Mouse (Mus musculus) hindbrain, embryonic 10.5 days (tissue): ENCODE measurements around the gene Foxn1. TPM values are rescaled to one million over a fixed set of nuclear protein-coding genes. Genes with fewer than 3 reads are reported as not detected.

Experiments used
- DNase-seq: peaks from one replicate; pipeline ENCODE4 v3.0.0-alpha.2; 2017; ENCODE audit warnings: low spot score
- H3K27ac ChIP-seq: fragments of 300-500 bp; sonication (generic); 2 replicates; pipeline ENCODE4 v1.5.1; 2016; ENCODE audit warnings: mild to moderate bottlenecking, moderate library complexity
- H3K27me3 ChIP-seq: fragments of 300-500 bp; sonication (generic); 2 replicates; pipeline ENCODE4 v1.6.1; 2016; ENCODE audit warnings: mild to moderate bottlenecking; ENCODE audit not compliant: poor library complexity, insufficient read depth, severe bottlenecking
- H3K36me3 ChIP-seq: fragments of 300-500 bp; sonication (generic); 2 replicates; pipeline ENCODE4 v1.6.1; 2016; ENCODE audit warnings: mild to moderate bottlenecking, moderate library complexity
- H3K4me1 ChIP-seq: fragments of 300-500 bp; sonication (generic); replicated peaks from 2 replicates; pipeline ENCODE4 v1.6.1; 2016; ENCODE audit warnings: mild to moderate bottlenecking
- H3K4me3 ChIP-seq: fragments of 300-500 bp; sonication (generic); 2 replicates; pipeline ENCODE4 v1.5.1; 2016; ENCODE audit warnings: mild to moderate bottlenecking, moderate library complexity
- H3K9me3 ChIP-seq: fragments of 300-500 bp; sonication (generic); 2 replicates; pipeline ENCODE4 v1.6.1; 2016; ENCODE audit warnings: mild to moderate bottlenecking, moderate library complexity
- WGBS: fragments of 180-500 bp; shearing (Covaris S2); methylation state at CpG from one replicate; pipeline ENCODE4 v1.1.7; 2016; 5-methylcytosine and 5-hydroxymethylcytosine counted together
- polyA plus RNA-seq: library from polyadenylated mRNA; unstranded; fragments of >200 nt; fragmentation: Nextera tagmentation; extraction: Ambion mirVana; gene quantifications from 2 replicates; pipeline ENCODE4 v1.2.1, GENCODE M21; 2016

The Foxn1 gene
- not detected in 2 replicates for polyA plus RNA-seq

GRCm38 (mm10) chr11:78386508-78387043, at the start of gene Foxn1:
Foxn1 (minus strand) TSS chr11:78386558.
- no peaks in the 10 kb centered on the region for H3K36me3 ChIP-seq
- no peaks in the 10 kb centered on the region for H3K27me3 ChIP-seq
- WGBS, result 80% methylated on average over 14 of the region's 14 CpGs
- 0 out of 2 replicates have a peak, but pooled peaks cover 12% of the 10 kb centered on the region for H3K4me1 ChIP-seq
- no peak within 1 kb of the TSS for H3K4me3 ChIP-seq
- H3K27ac ChIP-seq, result 0 out of 2 replicates have a peak within 1 kb of the TSS, but pooled peaks have one; percentile 12
- H3K9me3 ChIP-seq, result no peaks in the 10 kb centered on the region
- no peak for DNase-seq

DNA sequence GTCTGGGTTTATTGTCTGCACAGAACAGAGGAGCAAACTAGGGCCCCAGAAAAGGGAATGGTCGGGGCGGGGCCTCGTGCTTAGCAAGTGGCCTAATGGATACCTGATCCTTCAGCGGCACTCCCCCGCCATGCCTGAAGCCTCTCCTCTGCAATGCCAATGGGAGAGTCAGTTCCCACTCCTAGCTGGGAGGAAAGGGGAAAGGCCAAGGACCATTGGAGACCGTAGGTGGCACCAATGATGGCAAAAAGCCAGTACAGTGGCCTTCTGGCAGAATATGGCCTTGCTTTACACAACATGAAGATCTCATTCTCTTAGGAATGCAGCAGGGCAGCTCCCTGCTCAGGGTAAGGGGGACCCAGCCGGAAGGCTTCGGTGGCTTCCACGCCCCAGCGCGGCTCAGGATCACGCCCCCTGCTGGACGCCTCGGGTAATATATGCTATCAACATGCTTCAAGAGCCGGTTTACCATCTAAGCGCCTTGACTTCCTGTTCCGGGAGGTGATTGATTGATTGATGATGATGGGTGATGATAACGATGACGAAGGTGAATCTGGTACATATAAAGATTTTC, 49.5 kb upstream of the Foxn1 start:
- H3K9me3 ChIP-seq, result no peaks in the 10 kb centered on the region
- H3K27me3 ChIP-seq, result 0 out of 2 replicates have a peak, but pooled peaks cover 5% of the 10 kb centered on the region
- H3K27ac ChIP-seq, result peak overlapping the region; percentile 69
- H3K4me3 ChIP-seq, result peak overlapping the region; percentile 31
- H3K36me3 ChIP-seq, result no peaks in the 10 kb centered on the region
- DNase-seq, result peak; percentile 80
- WGBS, result 7% methylated on average over 19 of the region's 19 CpGs
- peaks cover 10% of the 10 kb centered on the region for H3K4me1 ChIP-seq

DNA sequence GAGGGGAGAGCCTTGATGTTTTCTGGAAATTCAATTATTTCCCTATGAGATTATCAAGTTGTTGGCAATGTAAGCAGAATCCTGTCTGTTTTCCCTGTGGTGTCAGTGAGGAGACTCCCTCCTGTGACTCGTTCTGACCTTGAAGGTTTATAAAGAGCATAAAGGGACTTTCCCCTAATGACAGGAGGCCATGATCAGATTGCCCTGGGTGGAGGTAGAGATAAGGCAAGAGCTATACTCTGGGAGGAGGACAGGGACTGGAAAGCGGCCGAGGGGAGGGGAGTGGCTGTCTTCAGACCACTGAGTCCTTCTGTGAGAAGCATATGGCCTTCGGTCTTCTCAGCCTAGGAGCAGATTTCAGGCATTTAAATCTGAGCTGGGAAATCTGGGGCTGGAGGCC, 47.7 kb upstream of the Foxn1 start:
- Histone ChIP-seq H3K36me3 (no peaks in the 10 kb centered on the region), H3K27ac (no peak overlapping the region), H3K27me3 (0 out of 2 replicates have a peak, but pooled peaks cover 5% of the 10 kb centered on the region), H3K4me3 (no peak overlapping the region), H3K9me3 (no peaks in the 10 kb centered on the region), H3K4me1 (peaks cover 10% of the 10 kb centered on the region)
- DNase-seq, result no peak
- WGBS, result 82% methylated on average over 4 of the region's 4 CpGs

DNA sequence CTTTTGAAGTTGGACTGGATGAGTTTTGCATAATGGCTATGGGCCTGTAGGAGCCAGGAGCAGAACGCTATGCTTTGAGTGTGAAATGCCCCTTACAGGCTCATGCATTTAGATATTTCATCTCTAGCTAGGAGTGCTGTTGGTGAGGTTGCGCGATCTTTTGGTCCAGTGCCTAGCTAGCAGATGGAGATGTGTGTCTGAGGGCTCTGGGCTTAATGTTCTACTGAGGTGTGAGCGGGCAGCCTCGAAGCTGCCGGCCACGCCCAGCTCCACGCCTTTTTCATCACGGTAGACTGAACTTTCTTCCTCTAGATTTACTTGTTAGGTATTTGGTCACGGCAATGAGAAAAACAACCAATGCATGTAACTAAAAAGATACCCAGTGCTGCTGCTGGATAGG, 44.8 kb upstream of the Foxn1 start:
- Histone ChIP-seq H3K4me3 (no peak overlapping the region), H3K36me3 (no peaks in the 10 kb centered on the region), H3K4me1 (peaks cover 8% of the 10 kb centered on the region), H3K27ac (no peak overlapping the region), H3K27me3 (0 out of 2 replicates have a peak, but pooled peaks cover 5% of the 10 kb centered on the region), H3K9me3 (no peaks in the 10 kb centered on the region)
- DNase-seq, result no peak
- 89% methylated on average over 10 of the region's 10 CpGs for WGBS

DNA sequence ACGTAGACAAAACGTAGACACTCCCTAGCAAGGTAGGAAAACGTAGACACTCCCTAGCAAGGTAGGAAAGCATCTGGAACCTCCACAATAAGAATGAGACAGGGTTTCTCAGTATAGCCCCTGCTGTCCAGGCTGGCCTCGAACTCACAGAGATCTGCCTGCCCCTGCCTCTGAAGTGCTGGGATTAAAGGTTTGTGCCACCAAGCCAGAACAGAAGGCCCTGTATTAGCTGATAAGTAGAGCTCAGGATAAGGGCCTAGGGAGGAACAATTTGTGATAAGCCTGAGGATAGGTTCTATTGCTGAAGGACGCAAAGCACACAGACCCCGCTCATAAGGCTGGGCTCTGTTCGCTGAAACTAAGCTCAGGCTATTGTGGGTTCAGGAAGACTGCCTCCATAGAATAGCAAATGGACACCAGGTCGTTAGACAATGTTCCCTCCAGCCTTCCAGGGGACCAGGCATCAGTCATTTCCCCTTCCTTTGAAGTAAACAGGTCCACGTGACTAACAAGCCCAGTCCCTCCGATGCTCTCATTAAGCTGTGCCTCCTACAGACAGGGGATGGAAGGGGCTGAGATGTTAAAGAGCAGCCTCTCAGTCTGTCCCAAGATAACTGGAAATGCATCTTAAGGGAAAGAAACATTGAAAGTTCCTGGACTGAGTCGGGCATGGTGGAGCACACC, 44.0 kb upstream of the Foxn1 start:
- Histone ChIP-seq H3K36me3 (no peaks in the 10 kb centered on the region), H3K27me3 (0 out of 2 replicates have a peak, but pooled peaks cover 5% of the 10 kb centered on the region), H3K27ac (no peak overlapping the region), H3K4me3 (no peak overlapping the region), H3K9me3 (no peaks in the 10 kb centered on the region), H3K4me1 (no peaks in the 10 kb centered on the region)
- DNase-seq, result no peak
- 57% methylated on average over 11 of the region's 11 CpGs for WGBS

DNA sequence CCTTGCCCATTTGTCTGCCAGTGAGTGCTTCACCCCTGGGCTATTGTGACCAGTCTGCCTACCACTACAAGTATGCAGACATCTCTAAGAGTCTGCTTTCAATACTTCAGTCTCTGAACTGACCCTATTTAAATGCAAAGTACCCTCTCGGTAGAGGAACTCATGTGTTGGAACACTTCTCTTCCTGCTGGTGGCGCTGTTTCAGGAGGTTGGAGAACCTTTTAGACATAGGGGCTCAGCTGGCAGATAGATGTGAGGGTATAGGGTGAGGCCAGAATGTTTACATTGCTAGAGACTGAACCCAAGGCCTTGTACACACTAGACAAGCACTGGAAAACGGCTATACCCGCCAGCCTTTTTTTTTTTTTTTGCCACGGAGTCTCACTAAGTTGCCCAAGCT, 42.0 kb upstream of the Foxn1 start:
- 71% methylated on average over 5 of the region's 5 CpGs for WGBS
- no peak overlapping the region for H3K4me3 ChIP-seq
- DNase-seq, result no peak
- H3K9me3 ChIP-seq, result no peaks in the 10 kb centered on the region
- no peaks in the 10 kb centered on the region for H3K4me1 ChIP-seq
- H3K36me3 ChIP-seq, result no peaks in the 10 kb centered on the region
- no peak overlapping the region for H3K27ac ChIP-seq
- 0 out of 2 replicates have a peak, but pooled peaks cover 3% of the 10 kb centered on the region for H3K27me3 ChIP-seq

GRCm38 (mm10) chr11:78427655-78428054, 41.3 kb upstream of the Foxn1 start:
- Histone ChIP-seq H3K36me3 (no peaks in the 10 kb centered on the region), H3K9me3 (no peaks in the 10 kb centered on the region), H3K27ac (no peak overlapping the region), H3K27me3 (no peaks in the 10 kb centered on the region), H3K4me1 (no peaks in the 10 kb centered on the region), H3K4me3 (no peak overlapping the region)
- no peak for DNase-seq
- WGBS, result 96% methylated on average over 6 of the region's 6 CpGs

DNA sequence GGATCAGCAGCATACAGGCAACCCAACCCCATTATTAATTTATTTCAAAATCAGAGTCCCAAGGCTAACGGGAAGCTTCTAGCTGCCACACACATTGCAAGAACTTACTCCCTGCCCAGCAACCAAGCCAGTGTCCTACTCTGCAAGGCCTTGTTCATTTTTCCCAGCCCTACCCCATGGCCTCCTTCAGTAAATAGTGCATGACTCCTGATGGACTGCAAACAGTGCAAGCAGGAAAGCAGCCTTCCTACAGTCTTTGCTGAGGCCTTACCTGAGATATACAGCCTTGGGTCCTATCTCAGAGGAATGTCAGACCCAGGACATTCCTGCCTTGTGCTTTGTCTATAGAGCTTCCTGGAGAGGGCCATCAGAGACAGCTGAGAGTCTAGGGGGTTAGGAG, 39.2 kb upstream of the Foxn1 start:
- no peak overlapping the region for H3K27ac ChIP-seq
- H3K27me3 ChIP-seq, result 0 out of 2 replicates have a peak, but pooled peaks cover 11% of the 10 kb centered on the region
- H3K9me3 ChIP-seq, result no peaks in the 10 kb centered on the region
- no peaks in the 10 kb centered on the region for H3K36me3 ChIP-seq
- 90% methylated on average over 1 of the region's 1 CpGs for WGBS
- DNase-seq, result no peak
- no peak overlapping the region for H3K4me3 ChIP-seq
- no peaks in the 10 kb centered on the region for H3K4me1 ChIP-seq

GRCm38 (mm10) chr11:78424352-78424751, 38.0 kb upstream of the Foxn1 start:
- DNase-seq, result no peak
- no peaks in the 10 kb centered on the region for H3K36me3 ChIP-seq
- WGBS, result 75% methylated on average over 2 of the region's 2 CpGs
- H3K4me1 ChIP-seq, result no peaks in the 10 kb centered on the region
- no peaks in the 10 kb centered on the region for H3K9me3 ChIP-seq
- 0 out of 2 replicates have a peak, but pooled peaks cover 11% of the 10 kb centered on the region for H3K27me3 ChIP-seq
- H3K27ac ChIP-seq, result no peak overlapping the region
- H3K4me3 ChIP-seq, result no peak overlapping the region

DNA sequence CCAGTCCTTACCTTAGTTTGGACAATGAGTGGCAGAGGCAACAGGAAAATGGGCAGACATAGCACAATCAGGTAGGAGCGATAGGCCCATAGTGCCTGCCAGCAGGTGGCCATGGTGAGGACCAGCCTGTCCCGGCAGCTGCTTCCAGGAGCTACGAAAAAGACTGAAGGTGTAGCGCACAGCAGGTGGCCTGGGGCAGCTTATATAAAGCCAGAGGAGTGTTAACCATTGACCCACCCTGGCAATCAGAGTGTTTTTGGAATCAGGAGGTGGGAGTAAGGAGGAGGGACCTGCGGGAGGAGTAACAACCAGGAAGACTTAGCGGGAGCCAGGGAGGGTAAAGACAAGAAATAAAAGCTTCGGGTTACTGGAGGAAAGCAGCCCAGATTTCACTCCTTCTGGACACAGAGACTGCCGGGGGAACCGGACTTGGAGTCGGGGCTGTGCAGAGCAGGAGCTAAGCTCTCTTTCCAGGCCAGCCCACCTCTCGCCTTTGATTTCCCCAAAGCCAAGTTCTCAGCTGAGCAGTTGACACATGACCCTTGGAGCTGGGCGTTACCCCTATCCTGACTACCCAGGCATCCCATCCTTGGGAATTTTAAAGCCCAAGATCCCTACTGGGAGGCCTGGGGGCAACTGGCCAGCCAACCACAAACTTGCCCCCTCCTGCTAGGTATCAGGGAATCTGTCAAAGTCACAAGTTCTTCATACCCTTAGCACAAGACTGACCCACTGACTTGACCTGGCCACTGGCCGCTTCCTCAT, 35.9 kb upstream of the Foxn1 start, which contains the start of gene Slc13a2:
Slc13a2 (minus strand) TSS at position 163 of the 765 bp plus-strand sequence.
- H3K36me3 ChIP-seq, result no peaks in the 10 kb centered on the region
- H3K4me1 ChIP-seq, result no peaks in the 10 kb centered on the region
- 0 out of 2 replicates have a peak, but pooled peaks cover 11% of the 10 kb centered on the region for H3K27me3 ChIP-seq
- H3K4me3 ChIP-seq, result no peak within 1 kb of the TSS
- WGBS, result 28% methylated on average over 13 of the region's 13 CpGs
- H3K27ac ChIP-seq, result no peak within 1 kb of the TSS
- no peak for DNase-seq
- no peaks in the 10 kb centered on the region for H3K9me3 ChIP-seq

GRCm38 (mm10) chr11:78421201-78422009, 35.0 kb upstream of the Foxn1 start:
- DNase-seq, result no peak
- Histone ChIP-seq H3K4me3 (no peak overlapping the region), H3K9me3 (no peaks in the 10 kb centered on the region), H3K27me3 (0 out of 2 replicates have a peak, but pooled peaks cover 11% of the 10 kb centered on the region), H3K27ac (no peak overlapping the region), H3K36me3 (no peaks in the 10 kb centered on the region), H3K4me1 (no peaks in the 10 kb centered on the region)
- WGBS, result 71% methylated on average over 13 of the region's 13 CpGs
